Mouse (Mus musculus) limb, embryonic 14.5 days (tissue): ENCODE results near the gene Vps18. TPM values are rescaled to one million over a fixed set of nuclear protein-coding genes. Genes with fewer than 3 reads are reported as not detected.

ENCODE experiments used
- ATAC-seq: fragments of 200-750 bp; cut with Nextera tagmentation; 2 replicates; pipeline ENCODE4 v1.8.0; 2017; ENCODE audit warnings: low read depth, moderate number of reproducible peaks, moderate TSS enrichment; ENCODE audit not compliant: low FRiP score
- DNase-seq: peaks from one replicate; pipeline ENCODE4 v3.0.0-alpha.2; 2015; ENCODE audit warnings: low spot score
- H3K27ac ChIP-seq: fragments of 300-500 bp; sonication (generic); replicated peaks from 2 replicates; pipeline ENCODE4 v1.5.1; 2014; ENCODE audit warnings: low read depth, mild to moderate bottlenecking, low read length, moderate library complexity, mixed read lengths
- H3K27me3 ChIP-seq: fragments of 300-500 bp; sonication (generic); 2 replicates; pipeline ENCODE4 v1.6.1; 2014; ENCODE audit warnings: low read length, mixed read lengths; ENCODE audit not compliant: control insufficient read depth, insufficient read depth
- H3K36me3 ChIP-seq: fragments of 300-500 bp; sonication (generic); 2 replicates; pipeline ENCODE4 v1.6.1; 2014; ENCODE audit warnings: mild to moderate bottlenecking, low read length, moderate library complexity, mixed read lengths; ENCODE audit not compliant: control insufficient read depth, insufficient read depth
- H3K4me1 ChIP-seq: fragments of 300-500 bp; sonication (generic); 2 replicates; pipeline ENCODE4 v1.6.1; 2014; ENCODE audit warnings: antibody characterized with exemption, low read length, mixed read lengths; ENCODE audit not compliant: control insufficient read depth, insufficient read depth
- H3K4me2 ChIP-seq: fragments of 300-500 bp; sonication (generic); replicated peaks from 2 replicates; pipeline ENCODE4 v1.6.1; 2014; ENCODE audit warnings: low read depth, mild to moderate bottlenecking, low read length, moderate library complexity; ENCODE audit not compliant: severe bottlenecking
- H3K4me3 ChIP-seq: fragments of 300-500 bp; sonication (generic); replicated peaks from 2 replicates; pipeline ENCODE4 v1.5.1; 2014; ENCODE audit warnings: low read length
- H3K9ac ChIP-seq: fragments of 300-500 bp; sonication (generic); 2 replicates; pipeline ENCODE4 v1.6.1; 2014; ENCODE audit warnings: mild to moderate bottlenecking, low read depth, low read length, moderate library complexity; ENCODE audit not compliant: severe bottlenecking
- H3K9me3 ChIP-seq: fragments of 300-500 bp; sonication (generic); 2 replicates; pipeline ENCODE4 v1.6.1; 2016; ENCODE audit warnings: low read length; ENCODE audit not compliant: control insufficient read depth
- POLR2A ChIP-seq: fragments of 200-500 bp; IDR thresholded peaks from 2 replicates; pipeline ENCODE4 v1.8.0; 2012; ENCODE audit warnings: inconsistent platforms, mild to moderate bottlenecking, moderate library complexity, borderline replicate concordance; ENCODE audit not compliant: insufficient read depth, insufficient read length; ENCODE audit errors: extremely low read depth
- WGBS: fragments of 180-500 bp; shearing (Covaris S2); extraction: QIAGEN DNeasy Blood & Tissue Kit; methylation state at CpG from one replicate; pipeline ENCODE4 v1.1.7; 2014; 5-methylcytosine and 5-hydroxymethylcytosine counted together
- polyA plus RNA-seq, 2 experiments: library from polyadenylated mRNA; depleted of rRNA in 1 of 2; stranded (reverse) in 1 of 2; unstranded in 1 of 2; fragments of >200 nt; fragmentation: Nextera tagmentation in 1 of 2; extraction: Ambion mirVana in 1 of 2; gene quantifications; 2 replicates each; pipeline versions ENCODE4 v1.2.1 to v1.2.3; 2012 to 2014

Gene Vps18
- polyA plus RNA-seq, 2 experiments = 14.8 to 17.0 TPM

DNA sequence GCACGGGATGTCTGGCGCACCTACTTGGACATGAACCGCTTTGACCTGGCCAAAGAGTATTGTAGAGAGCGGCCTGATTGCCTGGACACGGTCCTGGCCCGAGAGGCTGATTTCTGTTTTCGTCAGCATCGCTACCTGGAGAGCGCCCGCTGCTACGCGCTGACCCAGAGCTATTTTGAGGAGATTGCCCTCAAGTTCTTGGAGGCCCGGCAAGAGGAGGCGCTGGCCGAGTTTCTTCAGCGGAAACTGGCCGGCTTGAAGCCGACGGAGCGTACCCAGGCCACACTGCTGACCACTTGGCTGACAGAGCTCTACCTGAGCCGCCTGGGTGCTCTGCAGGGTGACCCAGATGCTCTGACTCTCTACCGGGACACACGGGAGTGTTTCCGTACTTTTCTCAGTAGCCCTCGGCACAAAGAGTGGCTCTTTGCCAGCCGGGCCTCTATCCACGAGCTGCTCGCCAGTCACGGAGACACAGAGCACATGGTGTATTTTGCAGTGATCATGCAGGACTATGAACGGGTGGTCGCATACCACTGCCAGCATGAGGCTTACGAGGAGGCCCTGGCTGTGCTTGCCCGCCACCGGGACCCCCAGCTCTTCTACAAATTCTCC, 5.3 kb downstream of the Vps18 start:
- H3K27ac ChIP-seq = no peak overlapping the region
- H3K9ac ChIP-seq = no peak overlapping the region
- peaks cover 5% of the 10 kb centered on the region; the same call in 1 of the 2 replicates for H3K4me1 ChIP-seq
- 93% methylated on average over 34 of the region's 34 CpGs for WGBS
- TF ChIP-seq POLR2A = no peak
- H3K9me3 ChIP-seq = no peaks in the 10 kb centered on the region
- no peaks in the 10 kb centered on the region for H3K27me3 ChIP-seq
- no peak overlapping the region for H3K4me2 ChIP-seq
- DNase-seq (no peak), ATAC-seq (no peak)
- no peak overlapping the region for H3K4me3 ChIP-seq
- H3K36me3 ChIP-seq = peaks cover 75% of the 10 kb centered on the region

DNA sequence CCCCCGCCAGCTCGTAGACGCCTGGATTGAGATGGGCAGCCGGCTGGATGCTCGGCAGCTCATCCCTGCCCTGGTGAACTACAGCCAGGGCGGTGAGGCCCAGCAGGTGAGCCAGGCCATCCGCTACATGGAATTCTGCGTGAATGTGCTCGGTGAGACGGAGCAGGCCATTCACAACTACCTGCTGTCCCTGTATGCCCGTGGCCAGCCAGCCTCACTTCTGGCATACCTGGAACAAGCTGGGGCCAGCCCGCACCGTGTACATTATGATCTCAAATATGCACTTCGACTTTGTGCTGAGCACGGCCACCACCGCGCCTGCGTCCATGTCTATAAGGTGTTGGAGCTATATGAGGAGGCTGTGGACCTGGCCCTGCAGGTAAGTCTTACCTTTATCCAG, 5.9 kb downstream of the Vps18 start:
- Histone ChIP-seq H3K27ac (no peak overlapping the region), H3K27me3 (no peaks in the 10 kb centered on the region), H3K4me3 (no peak overlapping the region), H3K4me1 (peaks cover 2% of the 10 kb centered on the region; the same call in 1 of the 2 replicates), H3K9me3 (no peaks in the 10 kb centered on the region), H3K4me2 (no peak overlapping the region), H3K36me3 (peaks cover 80% of the 10 kb centered on the region), H3K9ac (no peak overlapping the region)
- ATAC-seq = no peak
- WGBS = 95% methylated on average over 18 of the region's 18 CpGs
- no peak for DNase-seq
- TF ChIP-seq POLR2A = no peak

DNA sequence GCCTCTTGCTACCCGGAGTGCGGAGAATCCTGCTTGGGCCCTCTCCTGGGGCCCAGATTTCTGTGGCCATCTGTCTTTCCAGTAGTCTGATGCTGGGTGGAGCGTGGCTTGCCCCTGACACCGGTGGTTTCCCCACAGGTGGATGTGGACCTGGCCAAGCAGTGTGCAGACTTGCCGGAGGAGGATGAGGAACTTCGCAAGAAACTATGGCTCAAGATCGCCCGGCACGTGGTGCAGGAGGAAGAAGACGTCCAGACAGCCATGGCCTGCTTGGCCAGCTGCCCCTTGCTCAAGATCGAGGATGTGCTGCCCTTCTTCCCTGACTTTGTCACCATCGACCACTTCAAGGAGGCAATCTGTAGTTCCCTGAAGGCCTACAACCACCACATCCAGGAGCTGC, 8.2 kb downstream of the Vps18 start:
- no peak for DNase-seq
- H3K4me2 ChIP-seq = no peak overlapping the region
- H3K27ac ChIP-seq = no peak overlapping the region
- no peak overlapping the region for H3K4me3 ChIP-seq
- no peak overlapping the region for H3K9ac ChIP-seq
- ATAC-seq = no peak
- H3K27me3 ChIP-seq = no peaks in the 10 kb centered on the region
- peaks cover 63% of the 10 kb centered on the region for H3K36me3 ChIP-seq
- TF ChIP-seq POLR2A = no peak
- no peaks in the 10 kb centered on the region for H3K9me3 ChIP-seq
- peaks cover 11% of the 10 kb centered on the region for H3K4me1 ChIP-seq
- WGBS = 92% methylated on average over 12 of the region's 12 CpGs

DNA sequence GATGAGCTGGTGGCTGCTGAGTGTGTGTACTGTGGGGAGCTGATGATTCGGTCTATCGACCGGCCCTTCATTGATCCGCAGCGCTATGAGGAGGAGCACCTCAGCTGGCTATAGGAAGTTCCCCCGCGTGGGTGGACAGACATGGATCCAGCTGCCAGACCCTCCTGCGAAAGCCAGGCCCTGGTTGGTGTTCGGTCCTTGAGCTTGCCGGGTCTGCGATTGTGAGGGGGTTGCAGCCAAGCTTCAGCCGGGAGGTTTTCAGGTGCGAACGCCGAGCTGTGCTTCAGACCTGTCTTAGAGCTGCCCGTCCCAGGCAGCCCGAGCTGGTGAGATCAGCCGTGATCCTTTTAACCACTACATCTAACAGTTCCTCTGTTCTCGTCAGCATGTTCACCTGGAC, 9.0 kb downstream of the Vps18 start:
- 95% methylated on average over 19 of the region's 19 CpGs for WGBS
- ATAC-seq (no peak), DNase-seq (no peak)
- Histone ChIP-seq H3K27me3 (no peaks in the 10 kb centered on the region), H3K4me1 (peaks cover 11% of the 10 kb centered on the region), H3K9ac (no peak overlapping the region), H3K4me3 (no peak overlapping the region), H3K27ac (no peak overlapping the region), H3K9me3 (no peaks in the 10 kb centered on the region), H3K36me3 (peaks cover 56% of the 10 kb centered on the region), H3K4me2 (no peak overlapping the region)
- no peak for TF ChIP-seq POLR2A

DNA sequence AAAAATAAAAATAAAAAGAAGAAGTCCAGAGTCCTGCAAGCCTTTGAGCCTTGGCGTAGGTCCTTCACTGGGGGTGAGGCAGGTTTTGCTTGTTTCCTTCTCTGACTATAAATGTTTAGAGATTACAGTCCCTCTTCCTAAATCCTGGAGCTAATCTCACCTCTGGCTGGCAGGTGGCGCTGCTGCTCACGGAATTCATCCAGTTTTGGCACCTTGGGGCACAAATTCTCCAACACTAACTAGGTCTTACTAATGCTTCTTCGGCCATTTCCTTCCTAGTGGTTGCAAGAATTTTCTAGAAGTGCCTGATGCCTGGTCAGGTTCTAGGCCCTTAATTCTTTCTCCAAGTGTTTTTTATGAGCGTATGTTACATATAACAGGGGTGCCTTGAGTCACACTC, 9.8 kb downstream of the Vps18 start:
- WGBS = 40% methylated on average over 5 of the region's 5 CpGs
- TF ChIP-seq POLR2A = no peak
- ATAC-seq (no peak), DNase-seq (peak; percentile 57)
- Histone ChIP-seq H3K4me3 (no peak overlapping the region), H3K27me3 (no peaks in the 10 kb centered on the region), H3K36me3 (peaks cover 48% of the 10 kb centered on the region), H3K27ac (no peak overlapping the region), H3K9me3 (no peaks in the 10 kb centered on the region), H3K4me2 (no peak overlapping the region), H3K9ac (no peak overlapping the region), H3K4me1 (peaks cover 11% of the 10 kb centered on the region)

DNA sequence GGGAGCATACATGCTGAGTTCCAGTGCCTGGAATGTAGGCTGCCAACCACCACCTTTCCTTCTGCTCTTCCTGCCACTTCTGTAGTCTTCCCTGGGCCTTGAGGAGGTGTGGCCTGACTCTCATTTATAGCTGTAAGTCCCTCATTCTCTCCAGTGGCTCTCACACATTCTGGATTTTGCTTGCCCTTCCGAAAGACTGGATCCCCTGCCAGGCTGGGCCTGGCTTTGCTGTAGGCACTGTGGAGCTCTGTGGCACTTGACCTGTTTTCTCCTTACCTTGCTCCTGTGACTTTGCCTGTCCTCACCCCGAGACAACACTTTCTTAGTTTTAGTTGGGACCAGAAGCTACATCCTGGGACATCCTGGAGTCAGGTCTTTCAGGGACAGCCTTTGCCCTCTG, 10.3 kb downstream of the Vps18 start:
- Histone ChIP-seq H3K36me3 (peaks cover 43% of the 10 kb centered on the region), H3K27ac (no peak overlapping the region), H3K4me2 (no peak overlapping the region), H3K9ac (no peak overlapping the region), H3K4me1 (peaks cover 11% of the 10 kb centered on the region), H3K9me3 (no peaks in the 10 kb centered on the region), H3K27me3 (no peaks in the 10 kb centered on the region), H3K4me3 (no peak overlapping the region)
- no peak for TF ChIP-seq POLR2A
- DNase-seq (no peak), ATAC-seq (no peak)
- WGBS = 90% methylated on average over 2 of the region's 2 CpGs
